Mouse (Mus musculus) embryo, embryonic 10.5 days (tissue): ENCODE results near the gene Crisp2.
A peak's percentile ranks its signal among the peaks of the same experiment; 100 is the strongest.
"Not testable (repeated sequence)": the region's sequence is repeated elsewhere in the genome, so short reads cannot be mapped to it uniquely, and the experiment has no call there.

Experiments used
- DNase-seq: peaks from one replicate; pipeline ENCODE4 v3.0.0-alpha.2; 2015; ENCODE audit warnings: low spot score

Crisp2 gene

DNA sequence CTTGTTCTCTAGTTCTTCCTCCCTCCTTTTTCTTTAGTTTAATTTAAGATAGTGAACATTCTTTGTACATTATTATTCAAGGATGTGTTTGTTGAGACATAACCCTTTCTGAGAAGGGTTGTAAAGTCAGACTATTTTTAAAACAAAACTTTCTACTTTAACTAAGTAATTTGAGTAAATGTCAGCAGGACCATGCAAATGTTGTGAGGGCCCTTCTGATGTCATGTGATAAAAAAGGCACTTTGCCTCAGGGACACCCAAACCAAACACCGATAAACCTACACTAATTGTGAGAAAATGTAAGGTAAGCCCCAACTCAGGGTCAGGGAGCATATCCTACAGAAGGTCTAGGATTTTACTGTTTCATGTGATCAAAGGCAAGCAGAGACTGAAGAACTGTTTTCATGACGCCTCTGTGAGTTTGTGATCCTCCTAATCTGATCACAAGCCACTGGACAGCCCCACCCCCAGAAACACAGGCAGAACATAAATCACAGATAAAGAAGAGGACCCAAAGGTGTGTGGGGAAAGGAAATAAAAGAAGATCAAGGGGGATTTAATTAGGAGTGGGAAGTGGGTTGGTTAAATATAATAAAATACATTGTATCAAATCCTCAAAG is at the start of gene Crisp2:
Gene Crisp2 (minus strand): TSS at position 51 of the 620 bp plus-strand sequence.
- no peak for DNase-seq

DNA sequence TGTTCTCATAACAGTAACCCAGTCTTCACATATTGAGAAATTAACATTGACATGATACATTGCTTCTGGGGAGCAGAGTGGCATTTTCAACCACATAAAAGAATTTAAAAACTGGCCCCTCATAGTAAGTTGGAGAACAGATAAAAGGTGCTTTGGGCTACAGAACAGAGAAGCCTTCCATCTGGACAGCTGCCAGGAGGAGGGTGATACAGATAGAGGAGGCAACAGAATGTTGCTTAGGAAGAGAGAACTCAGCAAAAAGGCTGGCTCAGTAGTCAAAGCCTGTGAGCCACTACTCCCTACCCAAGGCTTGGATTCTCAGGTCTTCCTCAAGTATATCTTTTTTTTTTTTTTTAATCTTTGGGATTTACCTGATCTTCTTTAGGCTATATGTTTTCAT is 48.3 kb upstream of the Crisp2 start:
- DNase-seq: no peak

DNA sequence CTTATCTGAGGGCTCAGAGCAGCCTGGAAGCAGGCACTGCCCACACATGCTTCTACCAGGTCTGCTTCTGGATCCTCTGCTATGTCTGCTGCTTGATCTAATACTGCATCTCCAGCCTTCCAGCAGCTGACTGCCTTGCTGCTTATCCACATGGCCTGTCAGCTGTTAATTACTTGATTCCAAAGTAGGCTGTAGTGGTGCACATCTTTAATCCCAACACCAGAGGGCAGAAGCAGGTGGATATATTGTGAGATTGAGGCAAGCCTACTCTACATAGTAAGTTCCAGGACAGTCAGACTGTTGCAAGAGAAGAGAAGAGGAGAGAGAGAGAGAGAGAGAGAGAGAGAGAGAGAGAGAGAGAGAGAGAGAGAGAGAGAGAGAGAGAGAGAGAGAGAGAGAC is 30.5 kb upstream of the Crisp2 start:
- peak; percentile 53 for DNase-seq

DNA sequence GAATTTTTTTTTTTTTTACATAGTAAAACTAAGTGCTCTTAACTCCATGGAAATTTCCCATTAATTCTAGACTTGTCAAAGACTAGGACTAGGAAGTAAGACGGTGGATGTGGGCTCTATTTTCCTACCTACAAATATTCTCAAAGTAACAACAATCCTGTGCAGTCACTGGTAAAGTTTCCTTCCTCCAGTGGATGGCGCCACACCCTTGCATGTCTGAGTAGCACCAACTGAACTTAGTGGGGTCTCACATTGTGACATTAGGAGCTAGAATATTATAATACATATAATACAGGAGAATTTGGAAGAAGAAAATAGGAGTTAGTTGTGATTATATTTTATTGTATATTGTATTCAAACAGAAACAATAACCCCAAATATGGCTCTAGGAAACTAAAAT is 25.1 kb upstream of the Crisp2 start:
- no peak for DNase-seq

DNA sequence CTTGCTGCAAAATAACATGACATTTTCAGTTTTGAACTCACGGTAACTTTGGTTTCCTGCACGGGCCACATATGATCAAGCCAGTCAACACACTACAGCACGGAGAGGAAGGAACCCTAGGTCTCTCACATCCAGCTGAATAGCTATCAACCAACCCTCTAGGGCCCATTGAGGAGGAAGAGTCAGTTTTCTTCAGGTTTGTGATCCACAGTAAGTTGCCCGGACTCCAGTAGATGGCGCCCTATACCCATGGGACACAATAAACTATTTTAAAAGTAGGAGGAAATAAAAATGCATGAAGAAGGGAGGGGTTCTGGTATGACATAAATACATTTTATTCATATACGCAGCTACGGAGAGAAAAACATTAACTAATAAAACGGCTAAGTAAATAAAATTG is 17.7 kb upstream of the Crisp2 start:
- DNase-seq: peak; percentile 64

DNA sequence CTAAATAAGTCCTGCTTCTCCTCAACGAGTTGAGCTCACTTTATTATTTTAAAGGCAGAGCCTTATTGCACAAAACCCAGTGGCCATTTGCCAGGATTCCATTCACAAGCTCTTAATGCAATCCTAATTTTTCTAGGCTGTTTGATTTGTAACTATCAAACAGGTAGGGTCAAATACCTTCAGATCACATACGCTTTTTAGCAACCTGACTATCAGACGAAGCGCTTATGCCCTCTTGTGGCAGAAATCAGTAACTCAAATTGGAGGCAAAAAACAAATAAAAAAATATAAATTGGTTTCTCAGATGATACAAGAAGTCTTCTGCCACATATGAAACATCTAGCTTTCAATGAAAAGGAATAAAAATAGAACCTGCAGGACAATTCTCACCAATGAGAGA is 17.0 kb upstream of the Crisp2 start:
- peak; percentile 50 for DNase-seq

DNA sequence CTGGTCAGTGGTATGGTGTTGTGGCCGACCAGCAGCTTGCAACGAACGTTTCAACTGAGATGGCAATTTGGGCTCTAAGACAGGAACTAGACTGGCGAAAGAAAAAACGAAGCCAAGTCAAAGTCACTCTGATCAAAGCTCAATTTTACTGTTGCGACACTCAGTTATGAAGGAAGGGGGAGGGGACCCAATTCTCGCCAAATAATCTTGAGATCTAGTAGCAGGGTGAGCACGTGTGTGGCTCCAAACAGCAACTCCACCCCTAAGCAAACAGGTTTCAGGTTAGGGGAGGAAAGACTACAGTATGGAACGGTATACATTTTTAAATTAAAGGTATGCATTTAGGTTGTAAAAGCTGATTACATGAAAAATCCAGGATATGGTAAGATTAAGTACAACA is 14.7 kb upstream of the Crisp2 start:
- DNase-seq: no peak

DNA sequence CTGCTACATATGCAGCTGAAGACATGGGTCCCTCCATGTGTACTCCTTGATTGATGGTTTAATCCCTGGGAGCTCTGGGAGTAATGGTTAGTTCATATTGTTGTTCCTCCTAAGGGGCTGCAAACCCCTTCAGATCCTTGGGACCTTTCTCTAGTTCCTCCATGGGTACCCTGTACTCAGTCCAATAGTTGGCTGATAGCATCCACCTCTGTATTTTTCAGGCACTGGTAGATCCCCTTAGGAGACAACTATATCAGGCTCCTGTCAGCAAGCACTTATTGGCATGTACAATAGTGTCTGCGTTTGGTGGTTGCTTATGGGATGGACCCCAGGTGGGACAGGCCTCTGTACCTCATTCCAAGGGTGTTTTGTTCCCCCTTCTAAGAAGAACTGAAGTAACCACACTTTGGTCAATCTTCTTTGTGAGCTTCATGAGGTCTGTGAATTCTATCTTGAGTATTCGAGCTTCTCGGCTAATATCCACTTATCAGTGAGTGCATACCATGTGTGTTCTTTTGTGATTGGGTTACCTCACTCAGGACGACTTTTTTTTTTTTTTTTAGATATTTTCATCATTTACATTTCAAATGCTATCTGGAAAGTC is 10.6 kb upstream of the Crisp2 start:
- DNase-seq: no peak

DNA sequence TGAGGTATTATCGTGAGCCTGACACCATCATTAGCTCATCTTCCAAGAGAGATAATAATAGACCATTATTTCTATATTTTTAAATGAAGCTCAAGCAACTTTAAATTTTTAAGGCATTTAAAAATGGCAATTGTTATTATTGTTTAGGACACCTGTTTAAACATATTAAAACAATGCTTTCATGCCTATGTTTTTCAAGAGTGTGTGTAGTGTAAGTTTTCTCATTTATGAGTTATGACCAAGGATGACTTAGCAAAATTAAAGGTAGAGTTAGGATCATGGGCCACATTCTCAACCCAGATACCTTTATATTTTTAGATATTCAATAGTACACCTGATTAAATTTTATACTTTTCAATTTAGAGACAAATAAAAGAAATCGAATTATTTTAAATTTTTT is 5.5 kb upstream of the Crisp2 start:
- no peak for DNase-seq

DNA sequence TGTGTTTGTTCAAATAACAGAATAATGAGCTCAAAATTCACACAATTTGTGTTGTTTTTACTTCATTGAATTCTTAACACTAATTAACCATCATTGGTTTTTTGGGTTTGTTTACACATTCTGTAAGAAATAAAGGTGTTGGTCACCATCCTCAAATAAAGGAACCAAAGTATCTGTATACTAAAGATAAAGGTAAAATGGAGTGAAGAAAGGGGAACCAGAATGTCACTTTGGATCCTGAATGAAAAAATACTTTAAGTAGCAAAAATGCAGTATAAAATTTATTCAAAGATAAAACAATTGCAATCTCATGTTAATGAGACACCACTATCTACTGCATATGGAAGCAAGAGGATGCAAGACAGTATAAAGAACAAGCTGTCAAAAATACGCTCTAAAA is 4.8 kb upstream of the Crisp2 start:
- DNase-seq: no peak

DNA sequence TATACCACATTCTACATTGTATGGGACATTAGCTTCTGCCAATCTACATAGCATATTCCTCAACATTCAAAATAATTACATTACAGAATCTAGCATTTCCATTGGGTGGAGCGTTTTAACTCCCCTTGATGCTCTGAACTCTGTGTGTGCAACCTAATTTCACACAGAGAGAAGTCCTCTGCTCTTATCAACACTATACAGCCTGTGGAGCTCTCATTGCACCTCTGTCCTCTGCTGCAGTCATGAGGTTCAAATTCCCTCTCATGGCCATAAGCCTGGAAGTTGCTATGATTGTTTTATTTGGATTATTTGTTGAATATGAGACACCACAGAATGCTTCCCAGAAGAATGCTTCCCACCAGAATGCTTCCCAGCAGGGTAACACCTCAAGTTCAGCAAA is 4.1 kb upstream of the Crisp2 start, which contains the start of gene Rhag:
Gene Rhag (plus strand): TSS at position 193 of the 400 bp plus-strand sequence.
- DNase-seq: no peak

DNA sequence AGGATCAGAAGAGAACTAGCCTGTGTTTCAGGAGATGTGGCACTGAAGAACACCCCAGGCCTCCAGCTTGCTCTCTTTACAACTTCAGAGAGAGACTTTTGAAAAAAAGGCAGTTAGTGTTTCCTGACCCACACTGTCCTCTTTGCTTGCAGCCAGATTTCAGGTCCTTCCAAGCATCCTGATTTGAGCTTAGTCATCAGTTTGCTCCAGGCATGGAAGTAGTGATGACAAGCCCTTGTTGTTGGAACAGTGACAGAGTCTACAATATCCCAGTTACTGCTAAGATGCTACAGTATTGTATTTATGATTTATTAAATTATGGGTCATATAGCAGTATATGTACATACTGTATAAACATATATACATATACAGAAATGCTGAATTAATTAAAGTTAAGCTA is 1.3 kb upstream of the Crisp2 start:
- no peak for DNase-seq

DNA sequence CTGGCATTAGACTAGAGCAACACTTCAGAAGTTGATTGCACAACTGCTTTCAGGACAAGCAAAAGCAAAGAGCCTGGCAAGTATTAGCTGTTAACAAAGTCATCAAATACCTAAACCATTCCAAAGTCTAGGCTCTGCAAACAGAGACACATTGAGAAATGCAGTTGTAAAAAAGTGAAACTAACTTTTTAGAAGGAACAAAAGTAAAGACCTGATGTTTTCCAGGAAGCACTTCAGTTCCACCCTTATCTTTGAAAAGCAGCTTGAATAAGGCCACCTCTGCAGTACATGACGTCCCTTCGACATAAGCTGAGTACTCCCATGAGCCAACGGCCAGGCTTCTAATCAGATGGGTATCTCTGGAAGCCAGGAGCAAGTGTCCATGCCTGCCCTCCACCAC is 253 bp downstream of the Crisp2 start:
- peak; percentile 2 for DNase-seq

DNA sequence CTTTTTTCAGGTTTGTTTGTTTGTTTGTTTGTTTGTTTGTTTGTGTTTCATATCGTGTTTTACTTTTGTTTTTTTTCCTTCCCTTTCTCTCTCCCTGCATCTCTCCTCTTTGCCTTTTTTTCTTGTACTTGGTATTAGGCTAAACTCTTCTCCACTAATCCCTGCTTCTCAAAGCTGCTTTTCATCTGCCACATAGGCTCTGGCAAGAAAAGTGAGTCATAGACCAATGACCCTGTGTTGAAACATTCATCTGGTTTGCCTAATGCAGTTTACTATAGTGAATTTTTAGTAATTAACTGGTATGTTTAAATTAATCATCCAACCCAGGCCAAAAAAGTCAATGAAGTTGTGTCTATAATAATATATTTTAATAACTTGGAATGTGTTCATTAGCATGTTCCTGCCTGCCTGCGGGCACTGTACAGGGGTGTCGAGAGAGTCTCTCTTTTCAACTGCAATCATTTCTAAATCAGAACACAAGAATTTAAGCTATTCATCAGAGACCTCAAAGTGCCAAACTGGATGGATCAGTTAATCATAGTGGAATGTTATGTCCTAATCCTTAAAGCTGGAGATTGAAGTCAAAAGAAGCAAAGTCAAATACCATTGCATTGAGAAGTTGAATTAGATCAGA is 4.0 kb downstream of the Crisp2 start:
- no peak for DNase-seq

DNA sequence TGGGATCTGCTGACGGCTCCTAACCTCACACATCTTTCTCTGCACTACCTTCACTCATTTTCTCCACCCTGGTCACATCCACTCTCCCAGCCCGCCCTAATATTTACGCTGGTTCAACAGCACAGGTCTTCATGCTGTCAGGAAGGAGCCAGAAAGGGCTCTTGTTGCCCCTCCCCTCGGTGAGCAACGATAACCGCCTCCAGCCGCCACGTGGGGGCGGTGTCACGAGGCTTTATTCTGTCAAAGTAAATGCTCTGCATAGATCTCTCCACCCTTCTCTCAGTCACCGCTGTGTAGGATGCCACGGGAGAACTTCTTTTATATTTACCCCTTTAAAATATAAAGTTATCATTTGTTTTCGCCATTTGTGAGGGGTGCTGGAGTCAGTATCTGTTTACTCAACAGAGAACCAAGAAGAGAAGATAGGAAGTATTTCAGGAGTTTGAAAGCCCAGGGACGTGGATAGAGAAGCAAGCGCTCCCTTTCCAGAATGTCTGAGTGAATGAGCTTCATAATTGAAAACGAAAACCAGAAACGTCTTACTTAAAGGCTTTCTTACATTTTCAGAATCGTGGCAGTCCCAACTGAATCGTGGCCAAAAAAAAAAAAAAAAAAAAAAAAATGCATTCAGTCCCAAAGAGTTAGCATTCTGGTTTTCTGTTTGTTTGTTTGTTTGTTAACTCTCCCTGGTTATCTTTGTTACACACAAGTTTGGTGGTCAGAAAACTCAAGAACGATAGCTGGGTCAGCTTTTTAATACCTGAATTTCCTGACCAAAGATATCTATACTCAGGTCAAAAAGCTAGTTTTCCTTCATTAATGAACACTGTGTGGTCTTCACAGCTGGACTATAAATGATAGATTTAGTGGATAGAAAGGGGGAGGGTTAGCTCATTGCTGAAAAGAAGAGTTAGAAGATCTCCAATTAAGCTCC is 12.6 kb downstream of the Crisp2 start:
- DNase-seq: peak; percentile 19

DNA sequence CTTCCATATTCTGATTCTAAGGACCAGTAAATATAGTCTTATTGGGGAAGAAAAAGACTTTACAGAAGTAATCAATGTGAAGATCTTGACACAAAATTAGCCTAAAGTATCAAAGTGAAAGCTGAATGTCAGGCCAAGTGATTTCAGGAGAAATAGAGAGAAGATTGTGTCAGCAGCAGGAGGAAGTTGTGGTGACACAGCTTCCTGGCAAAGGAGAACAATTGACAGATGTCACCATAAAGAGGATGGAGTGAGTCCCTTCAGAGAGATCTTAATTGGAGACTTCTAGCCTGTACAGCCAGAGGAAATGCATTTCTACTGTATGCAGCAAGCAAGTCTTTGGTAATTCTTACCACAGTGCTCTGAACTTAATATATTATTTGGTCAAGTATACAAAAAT is 16.9 kb downstream of the Crisp2 start:
- no peak for DNase-seq

DNA sequence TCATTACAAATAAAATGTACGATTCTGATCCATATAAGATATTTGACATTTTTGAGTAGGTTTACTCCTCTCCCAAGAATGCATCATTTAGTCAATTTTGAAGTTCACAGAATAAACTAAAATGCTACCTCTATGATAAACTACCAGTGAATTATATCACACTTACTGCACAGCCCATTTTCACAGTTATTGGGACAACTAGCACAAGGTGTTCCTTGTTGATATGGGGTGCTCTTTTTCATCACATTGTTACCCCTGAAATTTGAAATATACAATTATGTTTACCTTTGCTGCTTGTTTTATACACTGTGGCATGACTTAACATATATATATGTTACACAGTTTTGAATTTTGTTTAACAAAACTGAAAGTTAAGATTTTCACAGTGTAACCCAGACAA is 39.7 kb downstream of the Crisp2 start:
- no peak for DNase-seq

DNA sequence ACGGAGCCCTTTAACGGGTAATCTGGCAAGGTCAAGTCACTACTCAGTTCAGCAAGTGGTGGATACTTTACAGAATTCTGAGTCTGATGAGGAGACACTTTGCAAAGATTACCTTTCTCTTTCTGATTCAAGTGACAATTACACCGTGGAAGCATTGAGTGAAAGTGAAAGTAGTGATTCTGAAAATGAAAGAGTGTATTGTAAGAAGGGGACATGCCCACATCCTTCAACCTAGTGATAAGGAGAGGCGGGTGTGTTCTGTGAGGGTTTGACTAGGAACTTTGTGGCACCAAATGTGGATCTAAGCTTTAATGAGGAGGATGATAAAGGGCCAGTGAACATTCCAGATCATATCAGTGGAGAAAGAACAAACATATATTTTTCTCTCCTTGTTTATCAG is 43.1 kb downstream of the Crisp2 start:
- DNase-seq: no peak

DNA sequence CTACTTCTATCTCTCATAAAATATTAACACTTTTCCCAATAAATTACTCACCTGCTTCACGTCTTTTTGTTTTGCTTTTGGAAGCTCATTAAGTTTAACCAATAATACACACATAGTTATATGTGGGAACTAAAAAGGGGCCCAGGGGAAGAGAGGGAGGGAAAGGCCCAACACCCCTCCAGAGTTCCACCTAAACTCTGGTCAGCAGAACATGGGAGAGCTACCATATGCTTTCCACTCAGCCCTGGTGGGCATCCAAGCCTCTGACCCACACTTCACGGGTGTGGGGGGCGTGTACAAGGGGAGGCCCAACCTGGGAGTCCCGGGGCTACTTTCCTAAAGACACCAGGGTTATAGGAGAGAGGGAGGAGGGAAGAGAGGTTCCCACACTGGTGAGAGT is 75.1 kb downstream of the Crisp2 start:
- DNase-seq: no peak

DNA sequence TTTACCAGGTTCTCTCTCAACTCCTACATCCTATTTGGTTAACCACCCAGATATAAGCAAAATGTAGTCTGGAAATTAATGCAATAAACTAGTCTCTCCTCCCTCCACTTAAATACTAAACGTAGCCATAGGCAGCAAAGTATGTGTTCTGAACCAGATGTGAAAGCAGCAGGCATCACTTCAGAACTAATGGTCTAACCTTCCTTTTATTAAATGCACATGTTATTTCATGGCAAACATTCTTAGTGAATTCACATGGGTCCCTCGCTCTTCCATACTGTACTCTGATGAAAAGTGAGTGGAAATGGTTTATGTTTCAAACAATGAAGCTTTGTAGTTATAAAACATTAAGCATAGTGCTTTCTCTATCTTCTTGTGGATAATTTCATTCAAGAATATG is 75.5 kb downstream of the Crisp2 start:
- DNase-seq: peak; percentile 1

DNA sequence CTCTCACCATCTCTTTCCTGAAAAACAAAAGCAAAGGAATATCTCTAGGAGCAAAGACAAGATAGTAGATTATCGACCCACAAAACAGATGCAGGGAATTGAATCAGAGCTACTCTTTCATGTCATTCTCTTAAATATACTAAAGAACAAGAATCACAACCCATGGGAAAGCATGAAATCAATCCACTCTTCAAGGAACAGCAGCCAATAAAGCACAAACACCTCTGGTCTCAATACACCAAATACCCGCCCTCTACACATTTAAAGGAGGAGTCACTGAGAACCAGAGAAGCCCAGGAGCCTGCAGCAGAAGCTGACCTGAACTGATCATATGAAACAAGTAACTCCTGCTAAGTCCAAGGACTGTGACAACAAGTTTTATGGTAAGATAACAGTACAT is 80.0 kb downstream of the Crisp2 start, which contains the start of gene Esp1:
Gene Esp1 (plus strand): TSS at position 301 of the 400 bp plus-strand sequence.
- DNase-seq: no peak

DNA sequence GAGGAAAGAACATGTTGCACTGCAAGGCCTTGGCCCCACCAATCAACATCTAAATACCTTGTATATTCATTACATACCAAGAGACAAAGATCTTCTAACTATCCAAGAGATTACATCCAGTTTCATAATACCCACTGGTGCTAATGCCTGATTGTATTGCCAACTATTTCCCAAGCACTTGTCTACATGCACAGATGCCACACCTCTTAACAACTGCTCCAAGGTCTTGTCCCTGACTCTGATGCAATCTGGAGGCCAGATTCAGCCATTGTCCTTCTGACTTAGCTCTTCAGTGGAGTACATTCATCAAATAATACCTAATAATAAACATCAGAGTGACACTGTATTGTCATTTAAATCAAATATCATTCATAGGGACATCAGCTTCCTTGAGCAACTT is 89.7 kb downstream of the Crisp2 start:
- not testable (repeated sequence) for DNase-seq

DNA sequence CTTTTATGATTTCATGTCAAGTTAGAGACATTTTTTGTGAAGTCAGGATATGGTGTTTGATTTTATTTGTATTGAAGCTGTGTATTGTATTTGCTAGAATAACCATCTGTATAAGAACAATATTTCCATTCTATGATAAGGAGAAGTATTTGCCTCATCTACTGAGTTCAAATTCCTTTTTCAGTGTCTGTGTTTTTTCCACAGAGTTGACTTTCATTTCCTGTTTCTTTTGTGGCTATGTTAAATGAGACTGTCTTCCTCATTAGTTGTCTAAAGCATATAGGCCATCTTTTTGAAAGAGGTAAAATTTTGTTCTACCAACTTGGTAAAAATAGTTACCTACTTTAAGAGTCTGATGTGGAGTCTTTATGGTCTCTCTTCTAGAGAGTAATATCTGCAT is 90.5 kb downstream of the Crisp2 start:
- no peak for DNase-seq
